Mouse (Mus musculus) hindbrain, postnatal 0 days (tissue): Measurements from ENCODE around the gene Ptprb. TPM values are rescaled to one million over a fixed set of nuclear protein-coding genes. Genes with fewer than 3 reads are reported as not detected.

Experiments used
- ATAC-seq: fragments of 200-750 bp; cut with Nextera tagmentation; 2 replicates; pipeline ENCODE4 v1.8.0; 2017; ENCODE audit warnings: mild to moderate bottlenecking, moderate TSS enrichment, moderate library complexity
- DNase-seq: peaks from one replicate; pipeline ENCODE4 v3.0.0-alpha.2; 2015; ENCODE audit warnings: low spot score
- H3K27ac ChIP-seq: fragments of 300-500 bp; sonication (generic); 2 replicates; pipeline ENCODE4 v1.5.1; 2014; ENCODE audit warnings: mild to moderate bottlenecking
- H3K27me3 ChIP-seq: fragments of 300-500 bp; sonication (generic); 2 replicates; pipeline ENCODE4 v1.6.1; 2014; ENCODE audit warnings: low read length, mixed read lengths; ENCODE audit not compliant: insufficient read depth
- H3K36me3 ChIP-seq: fragments of 300-500 bp; sonication (generic); 2 replicates; pipeline ENCODE4 v1.6.1; 2014; ENCODE audit warnings: low read length, mixed read lengths; ENCODE audit not compliant: insufficient read depth
- H3K4me1 ChIP-seq: fragments of 300-500 bp; sonication (generic); 2 replicates; pipeline ENCODE4 v1.6.1; 2014; ENCODE audit warnings: antibody characterized with exemption, low read length, mixed read lengths; ENCODE audit not compliant: insufficient read depth
- H3K4me2 ChIP-seq: fragments of 300-500 bp; sonication (generic); 2 replicates; pipeline ENCODE4 v1.6.1; 2014; ENCODE audit warnings: low read depth, mild to moderate bottlenecking, low read length, moderate library complexity, mixed read lengths
- H3K4me3 ChIP-seq: fragments of 300-500 bp; sonication (generic); 2 replicates; pipeline ENCODE4 v1.5.1; 2014; ENCODE audit warnings: low read length
- H3K9ac ChIP-seq: fragments of 300-500 bp; sonication (generic); replicated peaks from 2 replicates; pipeline ENCODE4 v1.6.1; 2014; ENCODE audit warnings: mild to moderate bottlenecking, low read length, moderate library complexity, mixed read lengths
- H3K9me3 ChIP-seq: fragments of 300-500 bp; sonication (generic); 2 replicates; pipeline ENCODE4 v1.6.1; 2016; ENCODE audit warnings: low read length, mixed read lengths
- CTCF ChIP-seq: IDR thresholded peaks from 2 replicates; pipeline ENCODE4 v1.5.1; 2016; ENCODE audit warnings: antibody characterized with exemption, control low read depth, low read depth
- WGBS: fragments of 180-500 bp; shearing (Covaris S2); extraction: QIAGEN DNeasy Blood & Tissue Kit; methylation state at CpG from one replicate; pipeline ENCODE4 v1.1.7; 2014; 5-methylcytosine and 5-hydroxymethylcytosine counted together
- polyA plus RNA-seq: library from polyadenylated mRNA; unstranded; fragments of >200 nt; fragmentation: Nextera tagmentation; extraction: Ambion mirVana; gene quantifications from 2 replicates; pipeline ENCODE4 v1.2.1, GENCODE M21; 2015
- total RNA-seq: library from RNA; depleted of rRNA; stranded (reverse); fragments of >200 nt; gene quantifications from 2 replicates; pipeline ENCODE4 v1.2.3, GENCODE M21; 2014; rRNA removed

The Ptprb gene
- total and polyA plus RNA-seq, 2 experiments from 2014 or later, result 3.5 to 8.8 TPM

GRCm38 (mm10) chr10:116424921-116425320, 149.6 kb downstream of the Ptprb start:
- Histone ChIP-seq H3K9ac (no peak overlapping the region), H3K27me3 (no peaks in the 10 kb centered on the region), H3K4me1 (no peaks in the 10 kb centered on the region), H3K27ac (no peak overlapping the region), H3K4me3 (no peak overlapping the region), H3K36me3 (no peaks in the 10 kb centered on the region), H3K9me3 (no peaks in the 10 kb centered on the region), H3K4me2 (no peak overlapping the region)
- WGBS, result 58% methylated on average over 6 of the region's 6 CpGs
- TF ChIP-seq CTCF, result no peak
- ATAC-seq, result no peak
- peak; percentile 33 for DNase-seq

GRCm38 (mm10) chr10:116426176-116426575, 150.9 kb downstream of the Ptprb start:
- DNase-seq (no peak), ATAC-seq (no peak)
- no peaks in the 10 kb centered on the region for H3K4me1 ChIP-seq
- H3K27ac ChIP-seq, result no peak overlapping the region
- H3K36me3 ChIP-seq, result no peaks in the 10 kb centered on the region
- no peak overlapping the region for H3K4me2 ChIP-seq
- no peak overlapping the region for H3K4me3 ChIP-seq
- 85% methylated on average over 7 of the region's 7 CpGs for WGBS
- no peaks in the 10 kb centered on the region for H3K9me3 ChIP-seq
- H3K27me3 ChIP-seq, result no peaks in the 10 kb centered on the region
- TF ChIP-seq CTCF, result no peak
- no peak overlapping the region for H3K9ac ChIP-seq

GRCm38 (mm10) chr10:116428026-116428780, 152.9 kb downstream of the Ptprb start:
- DNase-seq, result no peak
- no peak for TF ChIP-seq CTCF
- no peak overlapping the region for H3K27ac ChIP-seq
- H3K36me3 ChIP-seq, result no peaks in the 10 kb centered on the region
- H3K27me3 ChIP-seq, result no peaks in the 10 kb centered on the region
- WGBS, result 94% methylated on average over 26 of the region's 26 CpGs
- no peak for ATAC-seq
- no peaks in the 10 kb centered on the region for H3K9me3 ChIP-seq
- H3K4me2 ChIP-seq, result no peak overlapping the region
- no peak overlapping the region for H3K9ac ChIP-seq
- no peak overlapping the region for H3K4me3 ChIP-seq
- no peaks in the 10 kb centered on the region for H3K4me1 ChIP-seq

- 81% methylated on average over 7 of the region's 7 CpGs for WGBS
- H3K27me3 ChIP-seq, result no peaks in the 10 kb centered on the region
- no peak overlapping the region for H3K4me2 ChIP-seq
- DNase-seq (no peak), ATAC-seq (no peak)
- no peak for TF ChIP-seq CTCF
- H3K9me3 ChIP-seq, result no peaks in the 10 kb centered on the region
- no peaks in the 10 kb centered on the region for H3K4me1 ChIP-seq
- H3K9ac ChIP-seq, result no peak overlapping the region
- no peak overlapping the region for H3K4me3 ChIP-seq
- no peaks in the 10 kb centered on the region for H3K36me3 ChIP-seq
- no peak overlapping the region for H3K27ac ChIP-seq
Observed at GRCm38 (mm10) chr10:116432421-116432820, 157.1 kb downstream of the Ptprb start.

GRCm38 (mm10) chr10:116435455-116435854, 160.1 kb downstream of the Ptprb start:
- no peak overlapping the region for H3K4me2 ChIP-seq
- H3K4me3 ChIP-seq, result no peak overlapping the region
- no peaks in the 10 kb centered on the region for H3K36me3 ChIP-seq
- no peak for TF ChIP-seq CTCF
- no peaks in the 10 kb centered on the region for H3K4me1 ChIP-seq
- H3K9ac ChIP-seq, result no peak overlapping the region
- DNase-seq, result no peak
- ATAC-seq, result no peak
- no peaks in the 10 kb centered on the region for H3K9me3 ChIP-seq
- no peak overlapping the region for H3K27ac ChIP-seq
- H3K27me3 ChIP-seq, result no peaks in the 10 kb centered on the region
- 85% methylated on average over 12 of the region's 12 CpGs for WGBS

Other genes with a start within 250 kb of the Ptprb start
- not detected in 2 replicates for gene 4933416C03Rik, start 161.6 kb upstream of the Ptprb start, total RNA-seq
- gene 4933416C03Rik, start 161.6 kb upstream of the Ptprb start, polyA plus RNA-seq, result 0.13 and 0.18 TPM in 2 replicates
- 66.1 and 71.6 TPM in 2 replicates for gene Kcnmb4, start 198.4 kb downstream of the Ptprb start, total RNA-seq
- gene Kcnmb4, start 198.4 kb downstream of the Ptprb start, polyA plus RNA-seq, result 30.1 and 31.4 TPM in 2 replicates